Mouse (Mus musculus) heart, adult 11 months (tissue): ENCODE measurements around the gene A730049H05Rik.

Experiments used
- DNase-seq: peaks from one replicate; pipeline ENCODE4 v3.0.0; 2022

The A730049H05Rik gene

DNA sequence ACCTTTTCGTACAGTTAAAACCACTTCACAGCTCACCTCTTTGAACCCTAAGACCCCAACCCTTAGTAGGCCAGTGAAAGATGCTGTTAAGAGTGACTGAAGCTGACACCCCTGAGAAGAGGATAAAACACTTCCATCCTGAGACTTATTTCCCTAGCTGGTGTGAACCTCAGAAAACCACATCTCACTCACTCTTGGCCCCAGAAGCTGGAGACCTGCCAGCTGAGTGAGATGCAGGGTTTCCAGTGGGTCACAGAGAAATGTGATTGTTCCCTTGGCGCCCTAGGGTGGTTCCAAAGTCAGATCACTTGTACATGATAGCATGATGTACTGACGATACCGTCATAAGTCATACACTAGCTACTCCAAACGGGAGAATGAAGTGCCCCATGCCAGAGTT lies 66.2 kb downstream of the A730049H05Rik start:
- peak; percentile 84 for DNase-seq

DNA sequence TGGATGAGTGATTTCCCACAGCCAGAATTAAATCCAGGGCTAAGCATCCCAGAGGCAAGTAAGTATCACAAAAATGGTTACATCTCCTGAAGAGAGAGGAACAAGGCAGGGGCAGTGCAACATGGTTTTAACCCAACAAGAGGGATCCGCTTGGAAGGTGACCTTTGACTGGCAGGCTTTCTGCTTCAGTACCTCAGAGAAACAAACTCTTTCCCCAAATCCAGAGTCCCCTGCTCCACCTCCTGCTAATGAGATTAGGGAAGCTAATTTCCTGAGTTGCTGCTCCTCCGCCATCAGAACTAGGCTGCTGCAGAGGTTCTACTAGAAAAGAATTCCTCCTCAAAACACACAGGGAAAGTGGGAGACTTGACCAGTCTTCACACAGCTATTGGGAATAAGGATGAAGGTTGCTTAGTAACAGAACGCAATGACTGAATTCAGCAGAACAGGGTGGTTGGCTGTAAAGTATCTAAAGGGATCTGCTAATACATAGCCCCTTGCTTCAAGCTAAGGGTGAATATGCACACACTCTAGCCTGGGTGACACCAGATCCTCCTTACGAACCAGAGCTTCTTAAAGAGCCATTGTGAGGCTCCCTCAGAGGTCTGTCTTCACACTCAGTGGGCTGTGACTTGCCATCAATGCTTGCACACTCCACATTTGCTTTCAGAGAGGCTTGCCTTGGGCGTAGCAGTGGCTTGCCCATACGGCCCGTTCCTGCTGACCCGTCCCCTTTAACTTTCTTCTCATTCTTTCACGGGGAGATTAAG lies 67.0 kb downstream of the A730049H05Rik start:
- DNase-seq: peak; percentile 73

DNA sequence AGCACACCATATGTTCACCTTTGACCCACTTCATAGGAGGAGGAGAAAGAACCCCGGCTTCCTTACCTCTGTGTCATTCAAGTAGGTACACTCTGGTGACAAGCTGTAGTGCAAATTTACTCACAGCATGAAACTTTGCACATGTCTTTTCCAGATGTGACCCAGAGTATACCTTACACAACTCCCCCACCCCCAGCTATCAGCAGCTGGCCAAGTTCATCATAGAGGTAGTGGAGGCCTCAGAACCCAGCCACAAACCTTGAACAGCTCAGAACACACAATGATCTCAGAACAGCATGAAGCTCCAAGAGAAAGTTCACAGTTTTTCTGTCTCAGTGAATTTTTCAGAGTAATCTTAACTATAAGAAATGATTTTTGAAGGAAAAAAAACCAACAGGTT lies 75.3 kb downstream of the A730049H05Rik start:
- DNase-seq: no peak
